Mouse (Mus musculus) hindbrain, embryonic 11.5 days (tissue): ENCODE measurements around the gene Sptb. TPM values are rescaled to one million over a fixed set of nuclear protein-coding genes. Genes with fewer than 3 reads are reported as not detected.
A peak's percentile ranks its signal among the peaks of the same experiment; 100 is the strongest.

ENCODE experiments used
- ATAC-seq: fragments of 200-750 bp; cut with Nextera tagmentation; 2 replicates; pipeline ENCODE4 v1.8.0; 2017; ENCODE audit warnings: mild to moderate bottlenecking, moderate TSS enrichment, moderate library complexity; ENCODE audit not compliant: low FRiP score
- DNase-seq: peaks from one replicate; pipeline ENCODE4 v3.0.0-alpha.2; 2015; ENCODE audit warnings: low spot score
- H3K27ac ChIP-seq: fragments of 300-500 bp; sonication (generic); 2 replicates; pipeline ENCODE4 v1.5.1; 2014; ENCODE audit warnings: mild to moderate bottlenecking, low read depth, low read length
- H3K27me3 ChIP-seq: fragments of 300-500 bp; sonication (generic); 2 replicates; pipeline ENCODE4 v1.6.1; 2014; ENCODE audit warnings: mild to moderate bottlenecking, low read length, moderate library complexity, mixed read lengths; ENCODE audit not compliant: control insufficient read depth, insufficient read depth
- H3K36me3 ChIP-seq: fragments of 300-500 bp; sonication (generic); 2 replicates; pipeline ENCODE4 v1.6.1; 2014; ENCODE audit warnings: mild to moderate bottlenecking, low read length, moderate library complexity, mixed read lengths; ENCODE audit not compliant: control insufficient read depth, insufficient read depth
- H3K4me1 ChIP-seq: fragments of 300-500 bp; sonication (generic); replicated peaks from 2 replicates; pipeline ENCODE4 v1.6.1; 2014; ENCODE audit warnings: low read length, mixed read lengths; ENCODE audit not compliant: control insufficient read depth, insufficient read depth
- H3K4me2 ChIP-seq: fragments of 300-500 bp; sonication (generic); replicated peaks from 2 replicates; pipeline ENCODE4 v1.6.1; 2014; ENCODE audit warnings: mild to moderate bottlenecking, low read depth, low read length
- H3K4me3 ChIP-seq: fragments of 300-500 bp; sonication (generic); 2 replicates; pipeline ENCODE4 v1.5.1; 2014; ENCODE audit warnings: low read depth, low read length
- H3K9ac ChIP-seq: fragments of 300-500 bp; sonication (generic); 2 replicates; pipeline ENCODE4 v1.6.1; 2014; ENCODE audit warnings: low read depth, low read length
- H3K9me3 ChIP-seq: fragments of 300-500 bp; sonication (generic); 2 replicates; pipeline ENCODE4 v1.6.1; 2016; ENCODE audit warnings: low read length; ENCODE audit not compliant: control insufficient read depth
- WGBS: fragments of 180-500 bp; shearing (Covaris S2); extraction: QIAGEN DNeasy Blood & Tissue Kit; methylation state at CpG from one replicate; pipeline ENCODE4 v1.1.7; 2014; 5-methylcytosine and 5-hydroxymethylcytosine counted together
- polyA plus RNA-seq: library from polyadenylated mRNA; unstranded; fragments of >200 nt; fragmentation: Nextera tagmentation; extraction: Ambion mirVana; gene quantifications from 2 replicates; pipeline ENCODE4 v1.2.1, GENCODE M21; 2014

Sptb gene
- polyA plus RNA-seq, 1 experiment from 2014 or later, result 3.6 TPM

DNA sequence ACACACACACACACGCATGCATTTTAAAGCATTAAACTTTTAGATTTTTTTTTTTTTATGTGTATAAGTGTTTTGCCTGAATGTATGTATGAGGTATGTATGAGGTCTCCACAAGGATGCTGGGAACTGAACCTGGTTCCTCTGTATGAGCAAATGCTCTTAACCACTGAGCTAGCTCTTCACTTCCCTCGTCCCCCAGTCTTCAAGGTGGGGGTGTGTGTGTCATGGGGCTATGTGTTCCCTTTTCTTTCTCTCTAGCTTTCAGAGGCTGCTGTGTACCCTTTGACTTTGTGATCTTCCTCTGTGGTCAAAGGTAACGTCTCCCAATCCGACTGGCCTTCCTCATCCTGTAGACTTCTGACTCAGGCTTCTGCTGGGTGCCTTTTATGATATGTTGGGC, 157.4 kb downstream of the Sptb start:
- no peak overlapping the region for H3K9ac ChIP-seq
- 90% methylated on average over 4 of the region's 4 CpGs for WGBS
- no peak overlapping the region for H3K4me3 ChIP-seq
- H3K4me2 ChIP-seq, result no peak overlapping the region
- no peaks in the 10 kb centered on the region for H3K36me3 ChIP-seq
- H3K4me1 ChIP-seq, result no peaks in the 10 kb centered on the region
- no peaks in the 10 kb centered on the region for H3K27me3 ChIP-seq
- no peaks in the 10 kb centered on the region for H3K9me3 ChIP-seq
- no peak for DNase-seq
- H3K27ac ChIP-seq, result no peak overlapping the region
- ATAC-seq, result no peak

DNA sequence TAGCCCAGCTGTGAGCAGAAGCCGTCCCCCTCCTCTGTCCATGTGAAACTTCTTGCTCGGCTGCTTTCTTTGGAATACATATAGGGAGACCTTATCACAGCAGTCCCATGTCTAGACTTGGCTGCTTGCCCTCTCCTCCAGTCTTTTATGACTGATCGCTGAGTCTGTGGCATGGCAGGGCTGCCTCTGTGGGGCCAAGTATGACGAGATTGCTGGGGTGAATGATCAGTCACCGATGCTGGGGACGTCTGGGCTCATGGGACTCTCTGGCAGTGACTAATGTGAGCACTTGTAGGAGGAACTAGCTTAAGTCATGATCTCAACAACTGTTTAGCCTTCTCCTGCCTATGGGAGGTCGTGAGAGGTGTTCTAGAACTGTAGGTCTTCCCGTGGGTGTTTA, 158.0 kb downstream of the Sptb start:
- 82% methylated on average over 8 of the region's 8 CpGs for WGBS
- Histone ChIP-seq H3K27ac (no peak overlapping the region), H3K9ac (no peak overlapping the region), H3K4me3 (no peak overlapping the region), H3K36me3 (no peaks in the 10 kb centered on the region), H3K27me3 (peaks cover 2% of the 10 kb centered on the region; the same call in 1 of the 2 replicates), H3K9me3 (no peaks in the 10 kb centered on the region), H3K4me2 (no peak overlapping the region), H3K4me1 (no peaks in the 10 kb centered on the region)
- DNase-seq (no peak), ATAC-seq (no peak)

DNA sequence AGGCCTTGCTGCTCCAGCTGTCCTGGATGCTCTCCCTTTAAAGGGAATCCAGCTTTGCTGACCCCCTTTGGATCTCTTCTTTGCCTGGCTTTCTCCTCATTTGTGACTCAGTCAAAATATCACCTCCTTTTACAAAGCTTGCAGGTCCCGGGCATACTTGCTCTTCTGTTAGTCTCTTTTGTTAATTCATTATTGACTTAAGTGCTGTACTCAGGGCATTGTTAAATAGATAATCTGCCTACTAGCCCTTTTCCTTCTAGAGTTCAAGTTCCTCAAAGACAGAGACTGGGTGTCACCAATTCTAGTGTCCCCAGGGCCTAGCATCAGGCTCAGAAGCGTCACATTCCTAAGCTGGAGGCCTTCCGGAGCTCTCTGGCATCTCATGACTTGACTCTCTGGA, 161.1 kb downstream of the Sptb start:
- Histone ChIP-seq H3K27me3 (peaks cover 5% of the 10 kb centered on the region), H3K4me2 (no peak overlapping the region), H3K27ac (no peak overlapping the region), H3K9me3 (no peaks in the 10 kb centered on the region), H3K4me1 (0 out of 2 replicates have a peak, but pooled peaks cover 3% of the 10 kb centered on the region), H3K36me3 (no peaks in the 10 kb centered on the region), H3K4me3 (no peak overlapping the region), H3K9ac (no peak overlapping the region)
- 79% methylated on average over 3 of the region's 3 CpGs for WGBS
- DNase-seq (no peak), ATAC-seq (no peak)

- Histone ChIP-seq H3K4me1 (0 out of 2 replicates have a peak, but pooled peaks cover 3% of the 10 kb centered on the region), H3K27ac (no peak overlapping the region), H3K9me3 (no peaks in the 10 kb centered on the region), H3K9ac (no peak overlapping the region), H3K36me3 (no peaks in the 10 kb centered on the region), H3K4me3 (no peak overlapping the region), H3K27me3 (peaks cover 5% of the 10 kb centered on the region), H3K4me2 (no peak overlapping the region)
- WGBS, result 25% methylated on average over 7 of the region's 7 CpGs
- DNase-seq, result no peak
- ATAC-seq, result no peak
Measured at GRCm38 (mm10) chr12:76548082-76548423, 162.3 kb downstream of the Sptb start.

- no peak overlapping the region for H3K9ac ChIP-seq
- H3K4me2 ChIP-seq, result no peak overlapping the region
- H3K4me3 ChIP-seq, result no peak overlapping the region
- no peak overlapping the region for H3K27ac ChIP-seq
- DNase-seq, result no peak
- no peaks in the 10 kb centered on the region for H3K36me3 ChIP-seq
- no peak; the same call in 1 of the 2 replicates for ATAC-seq
- WGBS, result 25% methylated on average over 13 of the region's 13 CpGs
- 0 out of 2 replicates have a peak, but pooled peaks cover 3% of the 10 kb centered on the region for H3K4me1 ChIP-seq
- H3K27me3 ChIP-seq, result peaks cover 5% of the 10 kb centered on the region
- H3K9me3 ChIP-seq, result no peaks in the 10 kb centered on the region
Measured at GRCm38 (mm10) chr12:76547409-76548081, 162.8 kb downstream of the Sptb start.

- no peaks in the 10 kb centered on the region for H3K36me3 ChIP-seq
- 0 out of 2 replicates have a peak, but pooled peaks cover 3% of the 10 kb centered on the region for H3K4me1 ChIP-seq
- WGBS, result 4% methylated on average over 28 of the region's 28 CpGs
- ATAC-seq (no peak; the same call in 1 of the 2 replicates), DNase-seq (peak; percentile 43)
- no peak overlapping the region for H3K27ac ChIP-seq
- peak overlapping the region; percentile 4; the same call in 1 of the 2 replicates for H3K4me3 ChIP-seq
- H3K9ac ChIP-seq, result no peak overlapping the region
- H3K4me2 ChIP-seq, result peak overlapping the region; percentile 33
- peaks cover 5% of the 10 kb centered on the region for H3K27me3 ChIP-seq
- no peaks in the 10 kb centered on the region for H3K9me3 ChIP-seq
Measured at GRCm38 (mm10) chr12:76546383-76547276, 163.7 kb downstream of the Sptb start.

DNA sequence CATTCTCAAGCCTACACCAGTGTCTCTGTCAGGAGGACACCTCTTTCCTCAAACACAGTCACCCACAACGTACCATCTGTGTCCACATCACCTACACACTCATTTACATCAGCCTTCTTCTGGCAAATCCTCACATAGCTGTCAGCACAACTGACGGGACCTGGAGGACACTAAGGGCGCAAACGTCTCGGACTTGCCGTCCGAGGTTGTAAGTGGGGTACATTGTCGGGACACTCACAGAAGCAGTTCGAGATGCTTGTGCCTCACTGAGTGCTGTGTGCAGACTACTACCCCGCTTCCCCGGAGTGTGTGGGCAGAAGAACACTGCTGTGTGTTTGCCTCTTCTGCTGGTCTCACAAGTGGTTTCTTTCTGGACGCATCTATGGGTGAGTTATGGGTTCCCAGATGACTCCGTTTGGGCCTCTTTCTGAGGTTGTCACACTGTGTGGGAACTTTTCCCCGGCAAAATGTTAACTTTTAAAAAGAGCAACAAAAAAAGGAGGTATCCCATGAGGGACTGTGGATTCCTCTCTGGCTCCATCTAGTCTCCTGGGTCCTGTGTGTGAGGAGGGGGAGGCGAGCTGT, 164.5 kb downstream of the Sptb start:
- Histone ChIP-seq H3K4me1 (0 out of 2 replicates have a peak, but pooled peaks cover 3% of the 10 kb centered on the region), H3K9me3 (no peaks in the 10 kb centered on the region), H3K9ac (no peak overlapping the region), H3K4me2 (no peak overlapping the region), H3K27ac (no peak overlapping the region), H3K27me3 (peaks cover 5% of the 10 kb centered on the region), H3K4me3 (no peak overlapping the region), H3K36me3 (no peaks in the 10 kb centered on the region)
- ATAC-seq (no peak), DNase-seq (no peak)
- whole genome bisulfite sequencing, result 53% methylated on average over 15 of the region's 15 CpGs

DNA sequence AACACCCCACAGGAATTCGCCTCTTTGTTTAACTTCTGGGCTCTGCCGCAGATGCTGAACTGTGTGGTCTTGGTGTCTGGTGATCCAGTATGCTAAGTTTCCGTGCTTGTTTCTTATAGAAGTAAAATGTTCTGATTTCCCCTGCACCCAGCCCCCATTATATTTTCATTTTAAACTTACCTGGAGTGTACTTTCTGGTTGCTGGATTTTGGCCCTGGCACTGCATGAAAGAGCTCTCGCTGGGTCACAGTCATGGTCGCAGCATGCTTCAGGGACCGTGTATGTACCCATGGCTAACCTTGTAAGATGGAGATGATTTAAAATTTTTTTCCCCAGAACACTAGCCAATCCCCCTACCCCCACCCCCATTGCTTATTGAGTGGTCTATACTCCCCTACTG, 168.5 kb downstream of the Sptb start:
- Histone ChIP-seq H3K4me3 (no peak overlapping the region), H3K4me1 (0 out of 2 replicates have a peak, but pooled peaks cover 3% of the 10 kb centered on the region), H3K9me3 (no peaks in the 10 kb centered on the region), H3K4me2 (no peak overlapping the region), H3K27ac (no peak overlapping the region), H3K9ac (no peak overlapping the region), H3K36me3 (no peaks in the 10 kb centered on the region), H3K27me3 (no peaks in the 10 kb centered on the region; the same call in 1 of the 2 replicates)
- WGBS, result 72% methylated on average over 6 of the region's 6 CpGs
- ATAC-seq (no peak), DNase-seq (no peak)
